Mouse (Mus musculus): ENCODE measurements around the gene Dtx3.
A peak's percentile ranks its signal among the peaks of the same experiment; 100 is the strongest.

- TF ChIP-seq CTCF (IDR thresholded peaks at IDR 0.05; ENCODE audit: low read depth) (peak; percentile 70), EP300 (IDR thresholded peaks at IDR 0.05; ENCODE audit: low read depth) (no peak)
Measured at GRCm38 (mm10) chr10:127164631-127165353, 30.7 kb downstream of the Dtx3 start, which contains the start of gene B4galnt1.

Measured in heart, postnatal 0 days (tissue).